Mouse (Mus musculus): ENCODE measurements around the gene Fras1. TPM values are rescaled to one million over a fixed set of nuclear protein-coding genes. Genes with fewer than 3 reads are reported as not detected.

The Fras1 gene
- polyA plus RNA-seq, 1 experiment from 2014 or later: 20.0 TPM

DNA sequence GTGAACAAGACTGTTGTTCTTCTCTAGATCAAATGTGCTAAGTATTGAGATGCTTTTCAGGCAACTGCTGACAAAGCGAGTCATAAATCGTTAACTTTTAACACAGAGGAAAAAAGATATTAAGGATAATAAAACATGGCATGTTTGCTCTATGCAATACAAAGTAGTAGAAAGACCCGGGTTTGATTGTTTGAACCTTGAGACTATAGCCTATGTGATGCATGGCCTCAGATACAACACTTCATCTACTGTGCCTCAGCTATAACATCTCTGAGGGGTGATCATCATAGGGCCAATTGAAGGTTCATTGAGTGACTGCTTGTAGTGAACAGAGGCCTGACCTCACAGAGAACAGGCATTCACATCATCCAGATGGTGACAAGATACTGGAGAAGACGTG, 17.3 kb downstream of the Fras1 start:
- no peaks in the 10 kb centered on the region for H3K27me3 ChIP-seq (ENCODE audit: control insufficient read depth, insufficient read depth, low read length)
- no peak overlapping the region for H3K9ac ChIP-seq (ENCODE audit: low read depth, low read length)
- no peaks in the 10 kb centered on the region for H3K4me1 ChIP-seq (replicated peaks; ENCODE audit: control insufficient read depth, insufficient read depth, low read length)
- no peak overlapping the region for H3K4me3 ChIP-seq (ENCODE audit: low read depth, low read length)
- no peak for ATAC-seq (ENCODE audit: low FRiP score)
- no peak overlapping the region for H3K4me2 ChIP-seq (replicated peaks; ENCODE audit: low read depth, low read length)
- DNase-seq (ENCODE audit: low spot score): no peak
- H3K36me3 ChIP-seq (ENCODE audit: control insufficient read depth, insufficient read depth, low read length): no peaks in the 10 kb centered on the region
- no peak overlapping the region for H3K27ac ChIP-seq (ENCODE audit: low read depth, low read length)
- WGBS: 92% methylated on average over 4 of the region's 4 CpGs
- no peaks in the 10 kb centered on the region for H3K9me3 ChIP-seq (ENCODE audit: control insufficient read depth, low read length)

GRCm38 (mm10) chr5:96394947-96395346, 21.2 kb downstream of the Fras1 start:
- Histone ChIP-seq H3K27me3 (ENCODE audit: control insufficient read depth, insufficient read depth, low read length) (no peaks in the 10 kb centered on the region), H3K9ac (ENCODE audit: low read depth, low read length) (no peak overlapping the region), H3K4me3 (ENCODE audit: low read depth, low read length) (no peak overlapping the region), H3K27ac (ENCODE audit: low read depth, low read length) (no peak overlapping the region), H3K4me2 (replicated peaks; ENCODE audit: low read depth, low read length) (no peak overlapping the region), H3K4me1 (replicated peaks; ENCODE audit: control insufficient read depth, insufficient read depth, low read length) (no peaks in the 10 kb centered on the region), H3K36me3 (ENCODE audit: control insufficient read depth, insufficient read depth, low read length) (no peaks in the 10 kb centered on the region), H3K9me3 (ENCODE audit: control insufficient read depth, low read length) (no peaks in the 10 kb centered on the region)
- DNase-seq (ENCODE audit: low spot score) (no peak), ATAC-seq (ENCODE audit: low FRiP score) (no peak)
- WGBS: 95% methylated on average over 4 of the region's 4 CpGs

- ATAC-seq (ENCODE audit: low FRiP score) (no peak), DNase-seq (ENCODE audit: low spot score) (peak; percentile 49)
- WGBS: 61% methylated on average over 5 of the region's 5 CpGs
- Histone ChIP-seq H3K27ac (ENCODE audit: low read depth, low read length) (no peak overlapping the region), H3K9ac (ENCODE audit: low read depth, low read length) (no peak overlapping the region), H3K4me3 (ENCODE audit: low read depth, low read length) (no peak overlapping the region), H3K4me2 (replicated peaks; ENCODE audit: low read depth, low read length) (no peak overlapping the region), H3K9me3 (ENCODE audit: control insufficient read depth, low read length) (no peaks in the 10 kb centered on the region), H3K36me3 (ENCODE audit: control insufficient read depth, insufficient read depth, low read length) (no peaks in the 10 kb centered on the region), H3K27me3 (ENCODE audit: control insufficient read depth, insufficient read depth, low read length) (no peaks in the 10 kb centered on the region), H3K4me1 (replicated peaks; ENCODE audit: control insufficient read depth, insufficient read depth, low read length) (no peaks in the 10 kb centered on the region)
These were observed 22.3 kb downstream of the Fras1 start for GRCm38 (mm10) chr5:96395786-96396650.

GRCm38 (mm10) chr5:96402555-96402954, 28.8 kb downstream of the Fras1 start:
- ATAC-seq (ENCODE audit: low FRiP score) (no peak), DNase-seq (ENCODE audit: low spot score) (no peak)
- H3K27ac ChIP-seq (ENCODE audit: low read depth, low read length): no peak overlapping the region
- H3K9me3 ChIP-seq (ENCODE audit: control insufficient read depth, low read length): no peaks in the 10 kb centered on the region
- H3K4me2 ChIP-seq (replicated peaks; ENCODE audit: low read depth, low read length): no peak overlapping the region
- H3K4me1 ChIP-seq (replicated peaks; ENCODE audit: control insufficient read depth, insufficient read depth, low read length): no peaks in the 10 kb centered on the region
- WGBS: 84% methylated on average over 3 of the region's 3 CpGs
- H3K36me3 ChIP-seq (ENCODE audit: control insufficient read depth, insufficient read depth, low read length): no peaks in the 10 kb centered on the region
- no peaks in the 10 kb centered on the region for H3K27me3 ChIP-seq (ENCODE audit: control insufficient read depth, insufficient read depth, low read length)
- H3K4me3 ChIP-seq (ENCODE audit: low read depth, low read length): no peak overlapping the region
- H3K9ac ChIP-seq (ENCODE audit: low read depth, low read length): no peak overlapping the region

- DNase-seq (ENCODE audit: low spot score): no peak
These were observed 31.5 kb downstream of the Fras1 start for GRCm38 (mm10) chr5:96405139-96405842.

GRCm38 (mm10) chr5:96408291-96408690, 34.5 kb downstream of the Fras1 start:
- no peaks in the 10 kb centered on the region for H3K27me3 ChIP-seq (ENCODE audit: control insufficient read depth, insufficient read depth, low read length)
- ATAC-seq (ENCODE audit: low FRiP score) (no peak), DNase-seq (ENCODE audit: low spot score) (no peak)
- H3K4me2 ChIP-seq (replicated peaks; ENCODE audit: low read depth, low read length): no peak overlapping the region
- no peaks in the 10 kb centered on the region for H3K9me3 ChIP-seq (ENCODE audit: control insufficient read depth, low read length)
- H3K4me1 ChIP-seq (replicated peaks; ENCODE audit: control insufficient read depth, insufficient read depth, low read length): no peaks in the 10 kb centered on the region
- H3K9ac ChIP-seq (ENCODE audit: low read depth, low read length): no peak overlapping the region
- no peak overlapping the region for H3K4me3 ChIP-seq (ENCODE audit: low read depth, low read length)
- H3K36me3 ChIP-seq (ENCODE audit: control insufficient read depth, insufficient read depth, low read length): no peaks in the 10 kb centered on the region
- H3K27ac ChIP-seq (ENCODE audit: low read depth, low read length): no peak overlapping the region
- 88% methylated on average over 2 of the region's 2 CpGs for WGBS

More at GRCm38 (mm10) chr5:96405139-96405842, 31.5 kb downstream of the Fras1 start:
- H3K9ac ChIP-seq (ENCODE audit: low read depth, low read length): no peak overlapping the region
- H3K27ac ChIP-seq (ENCODE audit: low read depth, low read length): no peak overlapping the region
- H3K4me3 ChIP-seq (ENCODE audit: low read depth, low read length): no peak overlapping the region
- no peak for ATAC-seq (ENCODE audit: low FRiP score)
- 67% methylated on average over 8 of the region's 8 CpGs for WGBS
- no peak overlapping the region for H3K4me2 ChIP-seq (replicated peaks; ENCODE audit: low read depth, low read length)
- H3K27me3 ChIP-seq (ENCODE audit: control insufficient read depth, insufficient read depth, low read length): no peaks in the 10 kb centered on the region
- no peaks in the 10 kb centered on the region for H3K4me1 ChIP-seq (replicated peaks; ENCODE audit: control insufficient read depth, insufficient read depth, low read length)
- no peaks in the 10 kb centered on the region for H3K36me3 ChIP-seq (ENCODE audit: control insufficient read depth, insufficient read depth, low read length)
- no peaks in the 10 kb centered on the region for H3K9me3 ChIP-seq (ENCODE audit: control insufficient read depth, low read length)

DNA sequence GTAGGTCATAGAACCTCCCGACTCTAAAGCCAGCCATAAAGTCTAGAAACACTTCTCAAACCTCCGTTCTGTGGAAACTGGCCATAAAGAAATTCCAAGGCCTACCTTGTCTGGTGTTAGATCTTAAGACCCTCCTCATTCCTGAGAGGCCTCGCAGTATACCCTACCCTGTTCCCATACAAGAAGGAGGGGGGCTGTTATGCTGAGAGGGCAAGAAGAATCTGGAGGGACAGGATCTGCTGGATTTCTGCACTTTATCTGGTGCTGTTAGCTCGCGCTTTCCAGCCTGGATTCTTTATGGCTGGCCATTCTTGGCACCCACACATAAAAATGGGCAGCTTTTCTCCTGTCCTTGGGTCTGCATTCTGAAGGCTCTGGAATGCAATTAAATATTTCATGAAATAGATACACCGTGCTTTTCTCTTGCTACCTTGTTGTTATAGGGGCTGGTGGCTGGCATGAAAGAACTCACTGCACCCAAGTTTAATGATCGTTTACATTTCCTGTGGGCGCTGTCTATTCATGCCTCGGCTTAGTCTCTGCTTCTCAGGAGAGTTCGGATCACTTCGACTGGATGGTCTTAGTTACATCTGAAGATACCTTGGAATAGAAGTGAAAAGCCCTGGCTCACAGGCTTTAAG, 39.1 kb downstream of the Fras1 start:
- Histone ChIP-seq H3K27ac (ENCODE audit: low read depth, low read length) (no peak overlapping the region), H3K4me1 (replicated peaks; ENCODE audit: control insufficient read depth, insufficient read depth, low read length) (no peaks in the 10 kb centered on the region), H3K27me3 (ENCODE audit: control insufficient read depth, insufficient read depth, low read length) (no peaks in the 10 kb centered on the region), H3K36me3 (ENCODE audit: control insufficient read depth, insufficient read depth, low read length) (no peaks in the 10 kb centered on the region), H3K9me3 (ENCODE audit: control insufficient read depth, low read length) (no peaks in the 10 kb centered on the region), H3K4me3 (ENCODE audit: low read depth, low read length) (no peak overlapping the region), H3K9ac (ENCODE audit: low read depth, low read length) (no peak overlapping the region), H3K4me2 (replicated peaks; ENCODE audit: low read depth, low read length) (no peak overlapping the region)
- ATAC-seq (ENCODE audit: low FRiP score) (no peak), DNase-seq (ENCODE audit: low spot score) (no peak)
- 86% methylated on average over 11 of the region's 11 CpGs for WGBS

DNA sequence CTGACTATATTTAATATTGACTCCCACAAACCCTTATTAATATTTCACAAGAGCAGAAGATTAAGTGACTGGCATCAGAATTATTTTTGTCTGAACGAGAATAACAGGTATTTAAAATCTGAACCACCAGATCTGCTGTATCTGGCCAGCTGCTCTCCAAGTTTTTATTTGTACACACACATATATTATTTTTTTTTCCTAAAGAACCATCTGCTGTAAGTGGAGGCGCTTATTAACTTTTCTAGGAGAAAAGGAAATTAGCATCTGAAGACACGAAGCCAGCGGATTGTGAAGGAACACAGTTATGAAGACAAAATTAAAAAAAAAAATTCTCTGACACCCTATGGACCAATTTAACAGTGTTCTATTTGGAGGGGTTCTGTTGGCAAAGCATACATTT, 43.4 kb downstream of the Fras1 start:
- no peak overlapping the region for H3K27ac ChIP-seq (ENCODE audit: low read depth, low read length)
- ATAC-seq (ENCODE audit: low FRiP score) (no peak), DNase-seq (ENCODE audit: low spot score) (no peak)
- H3K4me3 ChIP-seq (ENCODE audit: low read depth, low read length): no peak overlapping the region
- H3K4me1 ChIP-seq (replicated peaks; ENCODE audit: control insufficient read depth, insufficient read depth, low read length): no peaks in the 10 kb centered on the region
- WGBS: 95% methylated on average over 4 of the region's 4 CpGs
- no peaks in the 10 kb centered on the region for H3K9me3 ChIP-seq (ENCODE audit: control insufficient read depth, low read length)
- H3K27me3 ChIP-seq (ENCODE audit: control insufficient read depth, insufficient read depth, low read length): no peaks in the 10 kb centered on the region
- H3K9ac ChIP-seq (ENCODE audit: low read depth, low read length): no peak overlapping the region
- no peak overlapping the region for H3K4me2 ChIP-seq (replicated peaks; ENCODE audit: low read depth, low read length)
- H3K36me3 ChIP-seq (ENCODE audit: control insufficient read depth, insufficient read depth, low read length): no peaks in the 10 kb centered on the region

Data from hindbrain, embryonic 11.5 days (tissue).